Mouse (Mus musculus): Measurements from ENCODE around the gene Fam83d.
A peak's percentile ranks its signal among the peaks of the same experiment; 100 is the strongest.
"Not testable (repeated sequence)": the region's sequence is repeated elsewhere in the genome, so short reads cannot be mapped to it uniquely, and the experiment has no call there.

Fam83d gene

GRCm38 (mm10) chr2:158767742-158768339 lies at the start of gene Fam83d:
Gene Fam83d (plus strand): TSS chr2:158768093.
- peak; percentile 87 for DNase-seq (ENCODE audit: low read depth, low spot score)

DNA sequence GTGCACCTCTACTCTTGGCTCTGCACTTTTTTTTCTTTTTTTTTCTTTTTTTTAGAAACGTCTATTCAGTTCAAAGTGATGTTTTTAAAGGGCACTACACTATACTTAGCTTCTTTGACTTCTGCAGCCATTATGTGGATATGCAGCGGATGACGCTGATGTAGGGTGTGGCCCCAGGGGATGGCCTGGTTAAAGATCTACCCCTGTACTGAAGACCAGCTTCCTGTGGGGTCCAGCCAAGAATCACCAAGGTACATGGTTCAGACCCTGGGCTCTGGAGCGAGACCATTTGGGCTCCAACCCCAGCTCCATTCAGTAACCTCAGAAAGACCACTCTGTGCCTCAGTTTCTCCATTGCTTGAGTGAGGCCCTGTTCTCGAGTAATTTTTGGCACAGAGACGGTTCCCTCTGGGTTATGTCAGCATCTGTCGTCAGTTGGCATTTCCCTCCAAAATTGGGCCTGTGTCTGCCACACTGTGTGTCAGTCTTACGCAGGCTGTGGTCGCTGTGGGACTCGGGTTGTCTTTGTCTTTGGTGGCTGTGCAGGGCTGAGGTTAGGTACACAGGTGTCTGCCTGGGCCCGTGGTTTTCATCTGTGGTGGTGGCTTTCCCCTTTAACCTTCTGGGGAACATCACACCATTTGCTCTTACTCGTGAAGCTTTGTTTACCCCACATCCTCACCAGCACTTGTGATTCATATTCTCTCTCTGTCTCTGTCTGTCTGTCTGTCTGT lies 48.9 kb upstream of the Fam83d start:
- no peak for DNase-seq (ENCODE audit: low read depth, low spot score)

- DNase-seq (ENCODE audit: low read depth, low spot score), result no peak
These were observed 47.0 kb upstream of the Fam83d start for GRCm38 (mm10) chr2:158720715-158721370.

GRCm38 (mm10) chr2:158721481-158721880 lies 46.4 kb upstream of the Fam83d start:
- DNase-seq (ENCODE audit: low read depth, low spot score), result no peak

- DNase-seq (ENCODE audit: low read depth, low spot score), result no peak
These were observed 45.8 kb upstream of the Fam83d start for GRCm38 (mm10) chr2:158722135-158722534.

DNA sequence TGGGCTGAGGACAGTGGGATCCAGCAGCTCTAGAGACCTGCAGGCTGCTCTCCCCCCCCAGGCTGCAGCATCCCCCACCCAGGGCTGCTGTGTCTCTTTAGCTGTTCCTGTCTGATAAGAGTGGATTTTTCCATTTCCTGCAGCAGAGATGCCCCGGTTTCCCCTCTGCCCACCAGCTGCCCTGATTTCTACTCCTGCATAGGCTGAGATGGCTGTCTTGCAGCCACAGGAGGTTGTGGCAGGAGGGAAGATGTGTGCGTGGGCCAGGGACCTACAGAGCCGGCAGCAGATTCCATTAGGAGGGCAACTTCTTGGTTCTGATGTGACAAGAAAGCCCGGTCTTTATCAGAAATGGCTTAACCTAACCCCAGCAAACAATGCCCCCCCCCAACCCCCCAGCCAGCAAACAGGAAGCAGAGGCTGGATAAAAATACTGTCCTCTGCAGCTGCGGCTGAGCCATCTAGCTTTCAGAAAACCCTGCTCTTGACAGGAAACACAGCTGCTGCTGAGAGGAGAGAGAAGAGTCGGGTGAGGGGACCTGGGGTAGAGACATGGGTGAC lies 44.8 kb upstream of the Fam83d start:
- no peak for DNase-seq (ENCODE audit: low read depth, low spot score)

GRCm38 (mm10) chr2:158723806-158724205 lies 44.1 kb upstream of the Fam83d start:
- no peak for DNase-seq (ENCODE audit: low read depth, low spot score)

DNA sequence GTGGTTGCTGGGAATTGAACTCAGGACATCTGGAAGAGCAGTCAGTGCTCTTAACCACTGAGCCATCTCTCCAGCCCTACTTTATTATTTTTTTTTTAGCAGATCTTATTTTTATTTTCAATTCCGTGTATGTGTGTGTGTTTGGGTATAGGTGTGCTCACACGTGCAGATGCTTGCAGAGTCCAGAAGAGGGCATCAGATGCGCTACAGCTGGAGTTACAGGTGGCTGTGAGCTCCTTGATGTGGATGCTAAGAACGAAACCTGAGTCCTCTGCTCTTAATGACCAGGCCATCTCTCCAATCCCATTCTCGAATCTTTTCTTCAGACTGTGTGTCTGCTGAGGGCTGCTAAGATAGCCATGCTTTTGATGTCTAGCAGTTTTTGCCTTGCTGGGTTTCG lies 41.6 kb upstream of the Fam83d start:
- DNase-seq (ENCODE audit: low read depth, low spot score), result no peak

- DNase-seq (ENCODE audit: low read depth, low spot score), result no peak
These were observed 39.7 kb upstream of the Fam83d start for GRCm38 (mm10) chr2:158728061-158728815.

- DNase-seq (ENCODE audit: low read depth, low spot score), result no peak
These were observed 37.0 kb upstream of the Fam83d start for GRCm38 (mm10) chr2:158730896-158731295.

GRCm38 (mm10) chr2:158732521-158732920 lies 35.4 kb upstream of the Fam83d start:
- DNase-seq (ENCODE audit: low read depth, low spot score), result no peak

DNA sequence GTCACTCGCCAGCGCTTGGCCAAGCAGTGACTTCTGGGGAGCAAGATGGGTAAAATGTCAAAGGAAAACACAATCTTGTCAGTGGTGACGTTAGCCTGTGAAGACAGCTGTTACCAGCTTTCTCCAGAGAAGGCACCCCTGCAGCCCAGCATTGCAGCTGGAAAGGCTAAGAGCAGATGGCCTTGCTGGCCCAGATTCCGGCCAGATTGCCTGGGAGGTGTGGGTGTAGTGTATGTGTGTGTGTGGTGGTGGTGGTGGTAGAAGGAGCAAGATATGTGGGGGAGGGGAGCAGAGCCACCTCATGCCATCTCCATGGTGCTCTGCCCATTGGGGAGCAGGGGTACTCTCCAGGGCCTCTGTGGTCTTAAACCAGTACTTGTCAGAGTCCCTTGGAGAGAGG lies 34.8 kb upstream of the Fam83d start:
- DNase-seq (ENCODE audit: low read depth, low spot score), result no peak

GRCm38 (mm10) chr2:158733914-158734313 lies 34.0 kb upstream of the Fam83d start:
- DNase-seq (ENCODE audit: low read depth, low spot score), result no peak

- DNase-seq (ENCODE audit: low read depth, low spot score), result peak; percentile 34
These were observed 33.3 kb upstream of the Fam83d start for GRCm38 (mm10) chr2:158734500-158735152.

DNA sequence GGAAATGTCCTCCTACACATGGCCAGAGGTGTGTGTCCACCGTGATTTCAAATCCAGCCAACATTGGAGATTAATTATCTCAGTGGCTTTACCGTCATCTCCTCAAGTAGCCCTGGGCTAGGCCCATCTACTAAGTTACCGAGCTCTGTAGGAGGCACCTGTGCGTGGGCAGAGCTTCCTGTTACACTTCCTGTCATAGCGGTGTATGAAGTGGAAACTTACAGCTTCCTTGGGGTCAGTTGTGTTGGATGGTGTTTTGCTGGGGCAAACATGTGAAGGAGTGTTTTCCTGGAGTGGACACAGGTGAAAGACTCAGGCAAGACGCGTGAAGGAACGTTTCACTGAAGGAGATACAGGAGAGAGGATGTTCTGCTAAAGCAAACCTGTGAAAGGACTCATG lies 32.6 kb upstream of the Fam83d start:
- no peak for DNase-seq (ENCODE audit: low read depth, low spot score)

DNA sequence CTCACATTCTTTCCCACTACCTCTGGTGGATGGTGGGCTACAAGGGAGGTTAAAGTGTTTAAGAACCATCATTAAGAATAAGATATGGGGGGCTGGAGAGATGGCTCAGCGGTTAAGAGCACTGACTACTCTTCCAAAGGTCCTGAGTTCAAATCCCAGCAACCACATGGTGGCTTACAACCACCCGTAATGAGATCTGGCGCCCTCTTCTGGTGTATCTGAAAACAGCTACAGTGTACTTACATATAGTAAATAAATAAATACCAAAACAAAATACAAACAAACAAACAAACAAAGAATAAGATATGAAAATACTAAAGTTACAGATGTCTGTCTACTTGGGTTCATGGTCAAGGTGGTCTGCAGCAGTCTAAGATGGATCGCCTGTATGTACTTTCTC lies 31.6 kb upstream of the Fam83d start:
- DNase-seq (ENCODE audit: low read depth, low spot score), result not testable (repeated sequence)

- no peak for DNase-seq (ENCODE audit: low read depth, low spot score)
These were observed 29.3 kb upstream of the Fam83d start for GRCm38 (mm10) chr2:158738591-158738990.

- no peak for DNase-seq (ENCODE audit: low read depth, low spot score)
These were observed 28.8 kb upstream of the Fam83d start for GRCm38 (mm10) chr2:158739113-158739512.

- no peak for DNase-seq (ENCODE audit: low read depth, low spot score)
These were observed 26.8 kb upstream of the Fam83d start for GRCm38 (mm10) chr2:158741011-158741501.

DNA sequence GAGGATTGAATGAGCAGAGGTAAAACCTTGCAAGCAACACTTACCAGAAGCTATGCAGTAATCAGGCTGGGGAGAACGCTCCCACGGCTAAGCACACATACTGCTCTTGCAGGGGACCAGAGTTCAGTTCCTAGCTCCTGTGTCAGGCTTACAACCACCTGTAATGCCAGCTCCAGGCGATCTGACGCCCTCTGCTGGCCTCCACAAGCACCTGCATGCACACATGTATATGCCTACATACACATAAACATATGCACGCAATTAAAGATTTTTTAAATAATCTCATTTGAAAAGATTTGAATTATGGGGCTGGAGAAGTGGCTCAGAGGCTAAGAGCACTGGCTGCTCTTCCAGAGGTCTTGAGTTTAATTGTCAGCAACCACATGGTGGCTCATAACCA lies 25.5 kb upstream of the Fam83d start:
- no peak for DNase-seq (ENCODE audit: low read depth, low spot score)

DNA sequence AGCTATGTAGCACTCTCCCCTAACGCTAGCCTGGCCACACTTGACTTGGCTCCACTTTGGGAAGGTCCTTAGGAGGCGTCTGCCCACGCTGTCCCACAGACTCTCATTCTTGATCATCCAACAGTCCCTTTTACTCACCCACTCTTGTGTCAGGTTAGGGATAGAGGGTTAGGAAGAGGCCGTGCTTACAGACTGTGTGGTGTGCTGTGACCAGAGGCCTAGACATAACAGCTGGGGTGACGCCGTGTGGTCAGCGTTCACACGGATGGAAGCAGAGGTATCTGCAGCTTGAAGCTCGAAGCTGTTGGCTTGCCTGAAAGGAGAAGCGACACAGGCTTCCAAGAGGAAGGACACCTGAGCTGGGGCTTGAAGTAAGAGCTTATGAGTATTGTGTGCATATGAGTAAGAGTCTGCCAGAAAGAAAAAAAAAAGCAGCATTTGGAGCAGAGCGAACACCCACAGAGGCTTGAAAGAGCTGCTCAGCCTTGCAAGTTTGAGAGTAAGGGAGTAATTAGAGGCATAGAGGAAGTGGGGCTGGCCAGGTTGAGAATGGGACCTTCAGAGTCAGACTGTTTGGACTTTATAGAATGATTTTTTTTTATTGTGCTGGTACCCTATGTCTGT lies 24.3 kb upstream of the Fam83d start:
- no peak for DNase-seq (ENCODE audit: low read depth, low spot score)

Measured in brain, embryonic 18.5 days (tissue).